Mouse (Mus musculus): ENCODE measurements around the gene Zfp740. TPM values are rescaled to one million over a fixed set of nuclear protein-coding genes. Genes with fewer than 3 reads are reported as not detected.

The Zfp740 gene
- total and polyA plus RNA-seq, 2 experiments from 2014 or later, result 33.8 to 49.5 TPM

- TF ChIP-seq CTCF (IDR thresholded peaks at IDR 0.05; ENCODE audit: low read depth), result no peak
- Histone ChIP-seq H3K27ac (no peak overlapping the region), H3K4me1 (ENCODE audit: insufficient read depth, low read length) (no peaks in the 10 kb centered on the region), H3K9me3 (ENCODE audit: low read length) (no peaks in the 10 kb centered on the region), H3K27me3 (ENCODE audit: insufficient read depth, low read length) (no peaks in the 10 kb centered on the region), H3K4me3 (ENCODE audit: low read length) (no peak overlapping the region), H3K4me2 (ENCODE audit: low read depth, low read length) (no peak overlapping the region), H3K9ac (replicated peaks; ENCODE audit: low read length) (no peak overlapping the region), H3K36me3 (ENCODE audit: insufficient read depth, low read length) (no peaks in the 10 kb centered on the region)
- no peak for DNase-seq (ENCODE audit: low spot score)
- 75% methylated on average over 7 of the region's 7 CpGs for WGBS
- ATAC-seq, result no peak
These were observed 10.7 kb upstream of the Zfp740 start for GRCm38 (mm10) chr15:102192271-102192812.

GRCm38 (mm10) chr15:102192820-102193386, 10.1 kb upstream of the Zfp740 start:
- H3K4me2 ChIP-seq (ENCODE audit: low read depth, low read length), result no peak overlapping the region
- no peaks in the 10 kb centered on the region for H3K27me3 ChIP-seq (ENCODE audit: insufficient read depth, low read length)
- H3K4me1 ChIP-seq (ENCODE audit: insufficient read depth, low read length), result no peaks in the 10 kb centered on the region
- ATAC-seq (no peak), DNase-seq (ENCODE audit: low spot score) (no peak)
- TF ChIP-seq CTCF (IDR thresholded peaks at IDR 0.05; ENCODE audit: low read depth), result no peak
- H3K9me3 ChIP-seq (ENCODE audit: low read length), result no peaks in the 10 kb centered on the region
- no peak overlapping the region for H3K9ac ChIP-seq (replicated peaks; ENCODE audit: low read length)
- WGBS, result 70% methylated on average over 5 of the region's 5 CpGs
- H3K36me3 ChIP-seq (ENCODE audit: insufficient read depth, low read length), result no peaks in the 10 kb centered on the region
- no peak overlapping the region for H3K27ac ChIP-seq
- no peak overlapping the region for H3K4me3 ChIP-seq (ENCODE audit: low read length)

- no peaks in the 10 kb centered on the region for H3K9me3 ChIP-seq (ENCODE audit: low read length)
- H3K27me3 ChIP-seq (ENCODE audit: insufficient read depth, low read length), result no peaks in the 10 kb centered on the region
- TF ChIP-seq CTCF (IDR thresholded peaks at IDR 0.05; ENCODE audit: low read depth), result no peak
- H3K4me3 ChIP-seq (ENCODE audit: low read length), result no peak overlapping the region
- H3K4me1 ChIP-seq (ENCODE audit: insufficient read depth, low read length), result no peaks in the 10 kb centered on the region
- no peak overlapping the region for H3K9ac ChIP-seq (replicated peaks; ENCODE audit: low read length)
- no peaks in the 10 kb centered on the region for H3K36me3 ChIP-seq (ENCODE audit: insufficient read depth, low read length)
- H3K4me2 ChIP-seq (ENCODE audit: low read depth, low read length), result no peak overlapping the region
- ATAC-seq (no peak), DNase-seq (ENCODE audit: low spot score) (no peak)
- no peak overlapping the region for H3K27ac ChIP-seq
- WGBS, result 82% methylated on average over 4 of the region's 4 CpGs
These were observed 9.4 kb upstream of the Zfp740 start for GRCm38 (mm10) chr15:102193652-102194051.

- TF ChIP-seq CTCF (IDR thresholded peaks at IDR 0.05; ENCODE audit: low read depth), result no peak
- Histone ChIP-seq H3K4me3 (ENCODE audit: low read length) (no peak overlapping the region), H3K9ac (replicated peaks; ENCODE audit: low read length) (no peak overlapping the region), H3K4me1 (ENCODE audit: insufficient read depth, low read length) (no peaks in the 10 kb centered on the region), H3K36me3 (ENCODE audit: insufficient read depth, low read length) (no peaks in the 10 kb centered on the region), H3K4me2 (ENCODE audit: low read depth, low read length) (no peak overlapping the region), H3K27me3 (ENCODE audit: insufficient read depth, low read length) (no peaks in the 10 kb centered on the region), H3K27ac (no peak overlapping the region), H3K9me3 (ENCODE audit: low read length) (no peaks in the 10 kb centered on the region)
- ATAC-seq (no peak), DNase-seq (ENCODE audit: low spot score) (no peak)
- 85% methylated on average over 4 of the region's 4 CpGs for WGBS
These were observed 8.6 kb upstream of the Zfp740 start for GRCm38 (mm10) chr15:102194439-102194838.

GRCm38 (mm10) chr15:102195373-102195772, 7.7 kb upstream of the Zfp740 start:
- H3K27me3 ChIP-seq (ENCODE audit: insufficient read depth, low read length), result no peaks in the 10 kb centered on the region
- H3K4me1 ChIP-seq (ENCODE audit: insufficient read depth, low read length), result no peaks in the 10 kb centered on the region
- H3K4me2 ChIP-seq (ENCODE audit: low read depth, low read length), result no peak overlapping the region
- TF ChIP-seq CTCF (IDR thresholded peaks at IDR 0.05; ENCODE audit: low read depth), result no peak
- 85% methylated on average over 4 of the region's 4 CpGs for WGBS
- no peak overlapping the region for H3K27ac ChIP-seq
- no peak overlapping the region for H3K9ac ChIP-seq (replicated peaks; ENCODE audit: low read length)
- ATAC-seq (no peak), DNase-seq (ENCODE audit: low spot score) (no peak)
- H3K4me3 ChIP-seq (ENCODE audit: low read length), result no peak overlapping the region
- H3K9me3 ChIP-seq (ENCODE audit: low read length), result no peaks in the 10 kb centered on the region
- H3K36me3 ChIP-seq (ENCODE audit: insufficient read depth, low read length), result no peaks in the 10 kb centered on the region

- no peaks in the 10 kb centered on the region for H3K9me3 ChIP-seq (ENCODE audit: low read length)
- ATAC-seq (no peak), DNase-seq (ENCODE audit: low spot score) (no peak)
- no peaks in the 10 kb centered on the region for H3K36me3 ChIP-seq (ENCODE audit: insufficient read depth, low read length)
- no peaks in the 10 kb centered on the region for H3K27me3 ChIP-seq (ENCODE audit: insufficient read depth, low read length)
- no peak overlapping the region for H3K27ac ChIP-seq
- H3K4me2 ChIP-seq (ENCODE audit: low read depth, low read length), result no peak overlapping the region
- peaks cover 7% of the 10 kb centered on the region; the same call in 1 of the 2 replicates for H3K4me1 ChIP-seq (ENCODE audit: insufficient read depth, low read length)
- H3K9ac ChIP-seq (replicated peaks; ENCODE audit: low read length), result no peak overlapping the region
- 83% methylated on average over 4 of the region's 4 CpGs for WGBS
- TF ChIP-seq CTCF (IDR thresholded peaks at IDR 0.05; ENCODE audit: low read depth), result no peak
- no peak overlapping the region for H3K4me3 ChIP-seq (ENCODE audit: low read length)
These were observed 4.2 kb upstream of the Zfp740 start for GRCm38 (mm10) chr15:102198841-102199240.

- H3K4me1 ChIP-seq (ENCODE audit: insufficient read depth, low read length), result peaks cover 24% of the 10 kb centered on the region
- no peaks in the 10 kb centered on the region for H3K27me3 ChIP-seq (ENCODE audit: insufficient read depth, low read length)
- under 1% methylated on average over 34 of the region's 72 CpGs for WGBS
- H3K36me3 ChIP-seq (ENCODE audit: insufficient read depth, low read length), result peaks cover 15% of the 10 kb centered on the region
- H3K27ac ChIP-seq, result peak overlapping the region; percentile 100
- peak; percentile 26; the same call in 1 of the 2 replicates for TF ChIP-seq CTCF (IDR thresholded peaks at IDR 0.05; ENCODE audit: low read depth)
- H3K4me2 ChIP-seq (ENCODE audit: low read depth, low read length), result peak overlapping the region; percentile 65
- peak overlapping the region; percentile 91 for H3K4me3 ChIP-seq (ENCODE audit: low read length)
- no peaks in the 10 kb centered on the region for H3K9me3 ChIP-seq (ENCODE audit: low read length)
- ATAC-seq, result peak; percentile 68
- peak; percentile 85 for DNase-seq (ENCODE audit: low spot score)
- H3K9ac ChIP-seq (replicated peaks; ENCODE audit: low read length), result peak overlapping the region; percentile 92
These were observed 859 bp downstream of the Zfp740 start for GRCm38 (mm10) chr15:102203835-102204381.

Data from hindbrain, postnatal 0 days (tissue).